8 mouse cellular contexts compared by ENCODE assay signal in genomic region chr10:86685179-86686016, GRCm38 (mm10). TPM values are rescaled to one million over a fixed set of nuclear protein-coding genes. Genes with fewer than 3 reads are reported as not detected.
A peak's percentile ranks its signal among the peaks of the same experiment; 100 is the strongest.
DNase-seq lines count a peak whose midpoint lies in the region; ATAC-seq lines count a peak whose summit lies in the region.
"Not testable (repeated sequence)": the region's sequence is repeated elsewhere in the genome, so short reads cannot be mapped to it uniquely, and the experiment has no call there.

No protein-coding gene starts in this region.

- WGBS in intestine, embryonic 14.5 days, result under 1% methylated on average over 41 of the region's 53 CpGs

- H3K9me3 ChIP-seq in intestine, embryonic 14.5 days (ENCODE audit: control insufficient read depth, low read length), result not testable (repeated sequence)

- peak overlapping the region; percentile 60 for H3K4me3 ChIP-seq in intestine, embryonic 14.5 days (ENCODE audit: low read depth, low read length)

- H3K4me2 ChIP-seq in intestine, embryonic 14.5 days (ENCODE audit: low read length), result peak overlapping the region; percentile 53

- peak overlapping the region; percentile 69; the same call in 1 of the 2 replicates for H3K27ac ChIP-seq in intestine, embryonic 14.5 days (ENCODE audit: low read depth)

- H3K36me3 ChIP-seq in intestine, embryonic 14.5 days (ENCODE audit: control insufficient read depth, insufficient read depth, low read length), result not testable (repeated sequence)

- not testable (repeated sequence) for H3K4me1 ChIP-seq in intestine, embryonic 14.5 days (replicated peaks; ENCODE audit: control insufficient read depth, insufficient read depth, low read length)

- ATAC-seq in intestine, embryonic 14.5 days (replicated peaks; ENCODE audit: low FRiP score, low TSS enrichment, low read depth), result peak; percentile 93
- ATAC-seq in megakaryocyte-erythroid progenitor cell, adult 5-6 weeks (replicated peaks; ENCODE audit: low FRiP score, low TSS enrichment, poor library complexity, severe bottlenecking), result peak; percentile 90

- peak; percentile 85 to 95 for DNase-seq in adrenal gland, adult (ENCODE audit: inconsistent age in 2 of 2, low spot score in 1 of 2)
- DNase-seq in embryo, embryonic 10.5 days (ENCODE audit: low spot score), result peak; percentile 83
- DNase-seq in gastrocnemius, postnatal 14 days, result peak; percentile 73
- peak; percentile 97 for DNase-seq in intestine, embryonic 14.5 days (ENCODE audit: low spot score)
- peak; percentile 73 to 79 for DNase-seq in left cerebral cortex, postnatal 14 days (ENCODE audit: low spot score in 2 of 2)
- peak; percentile 80 for DNase-seq in right cerebral cortex, postnatal 14 days
- DNase-seq in urinary bladder, postnatal 25 days (ENCODE audit: low spot score), result peak; percentile 74

- peak overlapping the region; percentile 72 for H3K9ac ChIP-seq in intestine, embryonic 14.5 days (ENCODE audit: low read length)

- intact Hi-C loops in gastrocnemius, postnatal 14 days (cut with DNase I; ENCODE audit: low total_unique reads); left cerebral cortex, postnatal 14 days (cut with DNase I): not testable (repeated sequence)

- H3K27me3 ChIP-seq in intestine, embryonic 14.5 days (replicated peaks; ENCODE audit: control insufficient read depth, insufficient read depth, low read length), result not testable (repeated sequence)

RNA-seq across cellular contexts. Expression of gene Hsp90b1, which starts 19.9 kb away (rescaled TPM):
- 100 to 1,000 TPM; 118 to 140 TPM for total RNA-seq in gastrocnemius, postnatal 14 days (2021)
- polyA plus RNA-seq in intestine, embryonic 14.5 days (2014; fragmentation: Nextera tagmentation; extraction: Ambion mirVana), result 459 and 488 TPM in 2 replicates
- 100 to 1,000 TPM; 291 to 292 TPM for total RNA-seq in left cerebral cortex, postnatal 14 days (2021)
- total RNA-seq in megakaryocyte-erythroid progenitor cell, adult 5-6 weeks (2014; fragmentation: Nextera tagmentation), result 208 and 247 TPM in 2 replicates
- total RNA-seq in megakaryocyte-erythroid progenitor cell, adult 5-6 weeks (2017), result 568 and 595 TPM in 2 replicates

RNA-seq across cellular contexts. Expression of gene Ttc41, which starts 20.2 kb away (rescaled TPM):
- total RNA-seq in gastrocnemius, postnatal 14 days (2021), result 1 to 10 TPM; 1.6 to 1.7 TPM
- 3.5 and 3.7 TPM in 2 replicates for polyA plus RNA-seq in intestine, embryonic 14.5 days (2014; fragmentation: Nextera tagmentation; extraction: Ambion mirVana)
- total RNA-seq in left cerebral cortex, postnatal 14 days (2021), result 1 to 10 TPM; 1.1 to 1.2 TPM
- total RNA-seq in megakaryocyte-erythroid progenitor cell, adult 5-6 weeks (2014; fragmentation: Nextera tagmentation), result 2.3 and 3.3 TPM in 2 replicates
- 0.42 and 1.8 TPM in 2 replicates for total RNA-seq in megakaryocyte-erythroid progenitor cell, adult 5-6 weeks (2017)

Comparison
In these comparisons a context has a peak if more than half of its experiments do, and no peak if none do; other contexts are left out.
1. Peak in every context shown above with its lines: DNase-seq, ATAC-seq, H3K4me3 ChIP-seq and H3K27ac ChIP-seq.